Mouse (Mus musculus): ENCODE results near the gene Nrg4. TPM values are rescaled to one million over a fixed set of nuclear protein-coding genes. Genes with fewer than 3 reads are reported as not detected.

Gene Nrg4
- total and polyA plus RNA-seq, 2 experiments from 2014 or later: 1.8 TPM; not detected in 1

DNA sequence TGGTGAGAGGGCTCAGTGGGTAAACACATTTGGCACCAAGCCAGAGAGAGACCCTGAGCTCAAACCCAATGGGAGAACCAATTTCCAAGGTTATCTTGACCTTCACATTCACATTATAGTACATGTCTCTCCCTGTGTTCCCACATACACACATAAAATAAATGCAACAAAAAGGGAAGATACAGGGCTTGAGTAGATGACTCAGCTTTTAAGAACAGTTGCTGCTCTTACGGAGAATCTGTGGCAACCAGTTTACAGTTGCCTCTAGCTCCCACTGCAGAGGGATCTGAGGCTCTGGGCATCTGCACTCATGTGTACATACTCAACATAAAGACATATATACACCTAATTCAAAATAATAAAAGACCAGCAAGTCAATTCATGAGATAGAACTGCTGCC lies 128.4 kb downstream of the Nrg4 start:
- no peak overlapping the region for H3K9ac ChIP-seq (replicated peaks; ENCODE audit: low read length, poor library complexity, severe bottlenecking)
- TF ChIP-seq CTCF (IDR thresholded peaks at IDR 0.05): no peak
- no peak overlapping the region for H3K27ac ChIP-seq (ENCODE audit: low read depth, low read length)
- no peaks in the 10 kb centered on the region; the same call in 1 of the 2 replicates for H3K36me3 ChIP-seq (ENCODE audit: insufficient read depth, low read length)
- H3K4me1 ChIP-seq (ENCODE audit: insufficient read depth, low read length): no peaks in the 10 kb centered on the region
- no peak overlapping the region for H3K4me3 ChIP-seq (ENCODE audit: low read depth, low read length)
- no peaks in the 10 kb centered on the region for H3K27me3 ChIP-seq (ENCODE audit: insufficient read depth, low read length)
- 96% methylated on average over 1 of the region's 1 CpGs for WGBS
- H3K4me2 ChIP-seq (ENCODE audit: low read depth, low read length, poor library complexity, severe bottlenecking): no peak overlapping the region
- DNase-seq (ENCODE audit: low spot score) (no peak), ATAC-seq (ENCODE audit: low FRiP score) (no peak)
- no peaks in the 10 kb centered on the region for H3K9me3 ChIP-seq (ENCODE audit: low read length)

DNA sequence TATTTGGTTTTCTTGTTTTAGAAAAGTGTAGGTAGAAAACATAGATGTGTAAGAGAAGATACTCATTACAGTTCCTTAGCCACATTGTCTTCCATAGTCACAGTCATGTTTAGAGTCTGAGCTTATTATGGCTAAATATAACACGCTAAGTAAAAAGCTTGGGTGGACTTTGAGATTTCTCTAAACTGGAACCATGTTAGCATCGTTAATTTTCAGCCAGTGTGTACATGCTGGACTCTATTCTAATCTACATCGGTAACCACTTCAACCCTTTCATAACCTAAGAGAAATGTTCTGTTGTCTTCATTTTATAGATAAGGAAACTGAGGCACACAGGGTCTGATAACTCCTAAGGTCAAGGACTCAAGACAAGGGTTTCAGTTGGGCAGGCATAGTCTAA lies 130.8 kb downstream of the Nrg4 start:
- Histone ChIP-seq H3K4me3 (ENCODE audit: low read depth, low read length) (no peak overlapping the region), H3K27ac (ENCODE audit: low read depth, low read length) (no peak overlapping the region), H3K4me2 (ENCODE audit: low read depth, low read length, poor library complexity, severe bottlenecking) (no peak overlapping the region), H3K9ac (replicated peaks; ENCODE audit: low read length, poor library complexity, severe bottlenecking) (no peak overlapping the region), H3K9me3 (ENCODE audit: low read length) (no peaks in the 10 kb centered on the region), H3K36me3 (ENCODE audit: insufficient read depth, low read length) (no peaks in the 10 kb centered on the region; the same call in 1 of the 2 replicates), H3K4me1 (ENCODE audit: insufficient read depth, low read length) (no peaks in the 10 kb centered on the region), H3K27me3 (ENCODE audit: insufficient read depth, low read length) (no peaks in the 10 kb centered on the region)
- ATAC-seq (ENCODE audit: low FRiP score) (no peak), DNase-seq (ENCODE audit: low spot score) (no peak)
- WGBS: 96% methylated on average over 3 of the region's 3 CpGs
- no peak for TF ChIP-seq CTCF (IDR thresholded peaks at IDR 0.05)

- H3K4me2 ChIP-seq (ENCODE audit: low read depth, low read length, poor library complexity, severe bottlenecking): no peak overlapping the region
- no peak overlapping the region for H3K27ac ChIP-seq (ENCODE audit: low read depth, low read length)
- ATAC-seq (ENCODE audit: low FRiP score): no peak
- no peaks in the 10 kb centered on the region; the same call in 1 of the 2 replicates for H3K36me3 ChIP-seq (ENCODE audit: insufficient read depth, low read length)
- TF ChIP-seq CTCF (IDR thresholded peaks at IDR 0.05): no peak
- 81% methylated on average over 2 of the region's 2 CpGs for WGBS
- no peak for DNase-seq (ENCODE audit: low spot score)
- H3K4me3 ChIP-seq (ENCODE audit: low read depth, low read length): no peak overlapping the region
- no peaks in the 10 kb centered on the region for H3K4me1 ChIP-seq (ENCODE audit: insufficient read depth, low read length)
- no peaks in the 10 kb centered on the region for H3K9me3 ChIP-seq (ENCODE audit: low read length)
- no peak overlapping the region for H3K9ac ChIP-seq (replicated peaks; ENCODE audit: low read length, poor library complexity, severe bottlenecking)
- no peaks in the 10 kb centered on the region for H3K27me3 ChIP-seq (ENCODE audit: insufficient read depth, low read length)
Measured at GRCm38 (mm10) chr9:55174235-55174634, 152.4 kb downstream of the Nrg4 start.

DNA sequence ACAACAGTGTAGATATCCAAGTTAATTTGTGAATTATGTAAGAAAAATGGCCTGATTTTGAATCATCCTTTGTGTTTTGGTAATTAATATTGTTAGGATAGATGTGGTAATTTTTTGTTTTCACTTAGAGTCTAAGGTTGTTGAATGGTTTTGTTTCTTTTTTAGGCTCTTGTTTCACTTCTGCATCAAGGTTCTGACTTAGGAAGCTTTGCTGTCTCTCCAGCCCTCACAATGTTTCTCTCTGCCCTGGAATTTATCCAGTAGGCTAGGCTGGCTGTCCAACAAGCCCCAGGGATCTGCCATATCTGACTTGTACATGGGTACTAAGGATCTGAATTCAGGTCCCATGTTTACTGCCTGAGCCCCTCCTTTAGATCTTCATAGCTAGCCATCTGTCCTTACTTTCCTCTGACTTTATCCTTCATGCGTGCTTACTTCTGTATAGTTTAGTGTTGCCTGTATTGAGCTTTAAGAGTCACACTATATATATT lies 154.4 kb downstream of the Nrg4 start:
- ATAC-seq (ENCODE audit: low FRiP score) (no peak), DNase-seq (ENCODE audit: low spot score) (no peak)
- 92% methylated on average over 1 of the region's 1 CpGs for WGBS
- Histone ChIP-seq H3K4me2 (ENCODE audit: low read depth, low read length, poor library complexity, severe bottlenecking) (no peak overlapping the region), H3K4me1 (ENCODE audit: insufficient read depth, low read length) (no peaks in the 10 kb centered on the region), H3K4me3 (ENCODE audit: low read depth, low read length) (no peak overlapping the region), H3K9ac (replicated peaks; ENCODE audit: low read length, poor library complexity, severe bottlenecking) (no peak overlapping the region), H3K27me3 (ENCODE audit: insufficient read depth, low read length) (no peaks in the 10 kb centered on the region), H3K27ac (ENCODE audit: low read depth, low read length) (no peak overlapping the region), H3K36me3 (ENCODE audit: insufficient read depth, low read length) (no peaks in the 10 kb centered on the region; the same call in 1 of the 2 replicates), H3K9me3 (ENCODE audit: low read length) (no peaks in the 10 kb centered on the region)
- no peak for TF ChIP-seq CTCF (IDR thresholded peaks at IDR 0.05)

DNA sequence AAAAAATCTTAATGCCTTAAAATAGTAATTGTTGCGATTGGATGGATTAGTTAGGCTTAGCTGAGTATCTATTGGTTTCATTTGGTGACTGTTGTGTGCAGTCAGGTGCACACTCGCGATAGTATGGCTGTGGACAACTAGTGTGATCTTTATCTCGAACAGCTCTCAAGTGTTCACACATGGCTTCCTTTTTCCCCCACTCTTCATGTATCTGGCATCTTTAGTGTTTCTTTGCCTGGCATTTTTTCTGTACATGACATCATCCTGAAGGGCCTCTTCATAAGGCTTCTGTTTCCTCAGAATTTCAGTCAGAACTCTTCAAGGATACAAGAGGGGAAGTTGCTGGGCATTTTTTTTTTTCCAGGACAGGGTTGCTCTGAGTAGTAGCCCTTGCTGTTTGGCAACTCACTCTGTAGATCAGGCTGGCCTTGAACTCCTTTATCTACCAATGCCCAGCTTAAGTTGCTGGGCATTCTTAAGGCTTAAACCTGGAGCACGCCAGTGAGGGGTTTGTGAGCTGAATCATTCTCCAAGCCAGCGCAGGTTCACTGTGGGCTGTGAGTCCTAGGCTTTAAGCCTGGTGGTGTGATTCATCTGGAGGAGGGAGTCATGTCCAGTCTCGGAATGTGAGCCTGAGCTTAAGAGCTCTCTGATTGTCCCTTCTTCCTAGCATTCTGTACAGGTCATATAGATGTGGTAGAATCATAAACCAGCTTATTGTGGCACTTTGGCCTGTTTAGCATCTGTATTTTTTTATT lies 155.8 kb downstream of the Nrg4 start:
- Histone ChIP-seq H3K9ac (replicated peaks; ENCODE audit: low read length, poor library complexity, severe bottlenecking) (no peak overlapping the region), H3K27me3 (ENCODE audit: insufficient read depth, low read length) (no peaks in the 10 kb centered on the region), H3K4me3 (ENCODE audit: low read depth, low read length) (no peak overlapping the region), H3K36me3 (ENCODE audit: insufficient read depth, low read length) (peaks cover 4% of the 10 kb centered on the region; the same call in 1 of the 2 replicates), H3K27ac (ENCODE audit: low read depth, low read length) (no peak overlapping the region), H3K4me2 (ENCODE audit: low read depth, low read length, poor library complexity, severe bottlenecking) (no peak overlapping the region), H3K9me3 (ENCODE audit: low read length) (no peaks in the 10 kb centered on the region), H3K4me1 (ENCODE audit: insufficient read depth, low read length) (no peaks in the 10 kb centered on the region)
- no peak for TF ChIP-seq CTCF (IDR thresholded peaks at IDR 0.05)
- DNase-seq (ENCODE audit: low spot score) (no peak), ATAC-seq (ENCODE audit: low FRiP score) (no peak)
- WGBS: 89% methylated on average over 7 of the region's 7 CpGs

Other genes with a start within 250 kb of the Nrg4 start
- gene Ube2q2, start 178.0 kb downstream of the Nrg4 start, total RNA-seq (2014; rRNA removed): 28.1 and 36.3 TPM in 2 replicates
- 33.5 and 34.5 TPM in 2 replicates for gene Ube2q2, start 178.0 kb downstream of the Nrg4 start, polyA plus RNA-seq (2015; fragmentation: Nextera tagmentation; extraction: Ambion mirVana)
- gene Fbxo22, start 117.9 kb downstream of the Nrg4 start, total RNA-seq (2014; rRNA removed): 57.1 and 61.5 TPM in 2 replicates
- gene Fbxo22, start 117.9 kb downstream of the Nrg4 start, polyA plus RNA-seq (2015; fragmentation: Nextera tagmentation; extraction: Ambion mirVana): 71.2 and 75.3 TPM in 2 replicates
- gene Tmem266, start 69 bp upstream of the Nrg4 start, total RNA-seq (2014; rRNA removed): 12.5 and 13.0 TPM in 2 replicates
- gene Tmem266, start 69 bp upstream of the Nrg4 start, polyA plus RNA-seq (2015; fragmentation: Nextera tagmentation; extraction: Ambion mirVana): 7.3 and 7.7 TPM in 2 replicates
- gene Etfa, start 185.4 kb upstream of the Nrg4 start, total RNA-seq (2014; rRNA removed): 11.5 and 13.7 TPM in 2 replicates
- gene Etfa, start 185.4 kb upstream of the Nrg4 start, polyA plus RNA-seq (2015; fragmentation: Nextera tagmentation; extraction: Ambion mirVana): 94.6 and 99.1 TPM in 2 replicates
- gene Isl2, start 211.8 kb upstream of the Nrg4 start, total RNA-seq (2014; rRNA removed): 0.14 TPM in 1 of 2 replicates, not detected in the other
- gene Isl2, start 211.8 kb upstream of the Nrg4 start, polyA plus RNA-seq (2015; fragmentation: Nextera tagmentation; extraction: Ambion mirVana): 0.39 TPM in 1 of 2 replicates, not detected in the other

All from midbrain, postnatal 0 days (tissue).